Mouse (Mus musculus) kidney, postnatal 0 days (tissue): ENCODE data around the gene Rb1. TPM values are rescaled to one million over a fixed set of nuclear protein-coding genes. Genes with fewer than 3 reads are reported as not detected.

ENCODE experiments used
- ATAC-seq: fragments of 200-750 bp; cut with Nextera tagmentation; replicated peaks from 2 replicates; pipeline ENCODE4 v1.8.0; 2017; ENCODE audit warnings: low read depth, moderate number of reproducible peaks, moderate TSS enrichment, moderate library complexity; ENCODE audit not compliant: low FRiP score
- DNase-seq: peaks from one replicate; pipeline ENCODE4 v3.0.0-alpha.2; 2016; ENCODE audit warnings: low spot score
- H3K27ac ChIP-seq: fragments of 300-500 bp; sonication (generic); 2 replicates; pipeline ENCODE4 v1.5.1; 2014; ENCODE audit warnings: mild to moderate bottlenecking
- H3K27me3 ChIP-seq: fragments of 300-500 bp; sonication (generic); 2 replicates; pipeline ENCODE4 v1.6.1; 2014; ENCODE audit warnings: low read length, mixed read lengths; ENCODE audit not compliant: insufficient read depth
- H3K36me3 ChIP-seq: fragments of 300-500 bp; sonication (generic); 2 replicates; pipeline ENCODE4 v1.6.1; 2014; ENCODE audit warnings: low read length, mixed read lengths; ENCODE audit not compliant: insufficient read depth
- H3K4me1 ChIP-seq: fragments of 300-500 bp; sonication (generic); replicated peaks from 2 replicates; pipeline ENCODE4 v1.6.1; 2014; ENCODE audit warnings: antibody characterized with exemption, low read length, mixed read lengths; ENCODE audit not compliant: insufficient read depth
- H3K4me2 ChIP-seq: fragments of 300-500 bp; sonication (generic); 2 replicates; pipeline ENCODE4 v1.6.1; 2014; ENCODE audit warnings: mild to moderate bottlenecking, low read length, moderate library complexity, mixed read lengths
- H3K4me3 ChIP-seq: fragments of 300-500 bp; sonication (generic); replicated peaks from 2 replicates; pipeline ENCODE4 v1.5.1; 2014; ENCODE audit warnings: low read depth, low read length
- H3K9ac ChIP-seq: fragments of 300-500 bp; sonication (generic); 2 replicates; pipeline ENCODE4 v1.6.1; 2014; ENCODE audit warnings: low read depth, low read length
- H3K9me3 ChIP-seq: fragments of 300-500 bp; sonication (generic); replicated peaks from 2 replicates; pipeline ENCODE4 v1.6.1; 2016; ENCODE audit warnings: low read length, inconsistent platforms, mixed read lengths
- CTCF ChIP-seq: IDR thresholded peaks from 2 replicates; pipeline ENCODE4 v1.5.1; 2016; ENCODE audit warnings: antibody characterized with exemption, low read depth, mild to moderate bottlenecking, moderate library complexity
- WGBS: fragments of 180-500 bp; shearing (Covaris S2); extraction: QIAGEN DNeasy Blood & Tissue Kit; methylation state at CpG from one replicate; pipeline ENCODE4 v1.1.7; 2014; 5-methylcytosine and 5-hydroxymethylcytosine counted together
- polyA plus RNA-seq: library from polyadenylated mRNA; unstranded; fragments of >200 nt; fragmentation: Nextera tagmentation; extraction: Ambion mirVana; gene quantifications from 2 replicates; pipeline ENCODE4 v1.2.1, GENCODE M21; 2015

The Rb1 gene
- polyA plus RNA-seq, 1 experiment from 2014 or later = 26.6 TPM

DNA sequence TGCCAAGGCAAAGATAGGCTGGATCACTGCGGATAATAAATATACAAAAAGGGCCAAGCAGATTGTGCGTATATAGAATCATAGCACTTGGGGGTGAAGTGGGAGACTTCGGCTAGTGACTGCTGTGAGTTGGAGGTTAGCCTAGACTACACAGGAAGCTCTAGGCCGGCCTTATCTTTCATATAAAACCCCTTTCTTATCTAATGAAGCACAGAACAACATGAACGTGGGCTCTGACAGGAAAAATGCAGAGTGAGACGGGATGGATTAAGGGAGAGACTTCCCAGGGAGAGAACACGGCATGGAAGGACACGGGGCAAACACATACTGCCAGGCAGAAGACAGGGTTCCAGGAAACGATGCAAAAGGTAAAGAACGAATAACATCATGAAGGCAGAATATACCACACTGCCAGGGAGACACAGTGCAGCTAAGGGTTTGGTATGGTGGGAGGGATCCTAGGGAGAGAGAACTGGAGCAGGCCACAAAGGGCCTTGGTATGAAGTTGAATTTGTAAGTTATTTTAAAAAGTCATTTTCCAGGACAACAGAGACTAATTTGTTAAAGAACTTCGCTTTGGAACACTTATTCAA lies 44.6 kb upstream of the Rb1 start:
- peak overlapping the region; percentile 54; the same call in 1 of the 2 replicates for H3K27ac ChIP-seq
- DNase-seq (no peak), ATAC-seq (no peak)
- no peaks in the 10 kb centered on the region for H3K27me3 ChIP-seq
- H3K4me1 ChIP-seq = peaks cover 19% of the 10 kb centered on the region
- WGBS = 74% methylated on average over 11 of the region's 11 CpGs
- no peak for TF ChIP-seq CTCF
- no peak overlapping the region for H3K4me3 ChIP-seq
- peaks cover 41% of the 10 kb centered on the region for H3K36me3 ChIP-seq
- H3K9me3 ChIP-seq = no peaks in the 10 kb centered on the region
- no peak overlapping the region for H3K4me2 ChIP-seq
- H3K9ac ChIP-seq = no peak overlapping the region

DNA sequence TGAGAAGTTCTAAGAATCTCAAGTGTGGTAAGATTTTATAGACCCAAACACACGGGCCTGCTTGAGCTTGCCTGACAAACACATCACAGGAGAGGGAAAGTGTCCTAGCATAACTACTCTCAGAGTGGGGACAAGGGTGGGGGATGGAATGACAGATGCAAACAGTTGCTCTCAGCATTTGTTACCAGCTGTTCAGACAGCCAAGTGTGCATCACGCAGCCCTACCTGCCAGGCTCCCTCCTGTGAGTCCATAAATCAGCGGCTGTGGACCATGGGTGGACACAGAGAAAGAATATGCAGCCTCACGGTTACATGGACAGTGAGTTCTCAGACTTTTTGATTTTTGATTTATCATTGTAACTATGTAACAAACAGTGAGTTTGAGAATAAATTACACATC lies 44.0 kb upstream of the Rb1 start:
- Histone ChIP-seq H3K4me1 (peaks cover 16% of the 10 kb centered on the region), H3K27me3 (no peaks in the 10 kb centered on the region), H3K4me2 (no peak overlapping the region), H3K4me3 (no peak overlapping the region), H3K36me3 (peaks cover 44% of the 10 kb centered on the region), H3K9ac (no peak overlapping the region), H3K9me3 (no peaks in the 10 kb centered on the region), H3K27ac (peak overlapping the region; percentile 54; the same call in 1 of the 2 replicates)
- DNase-seq = no peak
- no peak for ATAC-seq
- no peak for TF ChIP-seq CTCF
- whole genome bisulfite sequencing = 63% methylated on average over 4 of the region's 4 CpGs

GRCm38 (mm10) chr14:73368966-73369365 lies 43.3 kb upstream of the Rb1 start:
- 85% methylated on average over 13 of the region's 13 CpGs for WGBS
- no peak overlapping the region for H3K4me3 ChIP-seq
- no peak overlapping the region for H3K9ac ChIP-seq
- no peak overlapping the region for H3K4me2 ChIP-seq
- no peak for DNase-seq
- H3K4me1 ChIP-seq = peaks cover 10% of the 10 kb centered on the region
- no peak for TF ChIP-seq CTCF
- peaks cover 50% of the 10 kb centered on the region for H3K36me3 ChIP-seq
- no peaks in the 10 kb centered on the region for H3K9me3 ChIP-seq
- no peak overlapping the region for H3K27ac ChIP-seq
- ATAC-seq = no peak
- H3K27me3 ChIP-seq = no peaks in the 10 kb centered on the region

GRCm38 (mm10) chr14:73368221-73368620 lies 42.6 kb upstream of the Rb1 start:
- no peak for TF ChIP-seq CTCF
- Histone ChIP-seq H3K4me1 (peaks cover 5% of the 10 kb centered on the region), H3K4me3 (no peak overlapping the region), H3K9ac (no peak overlapping the region), H3K27me3 (no peaks in the 10 kb centered on the region), H3K27ac (no peak overlapping the region), H3K4me2 (no peak overlapping the region), H3K9me3 (no peaks in the 10 kb centered on the region), H3K36me3 (peaks cover 57% of the 10 kb centered on the region)
- ATAC-seq (no peak), DNase-seq (no peak)
- 91% methylated on average over 13 of the region's 13 CpGs for WGBS

DNA sequence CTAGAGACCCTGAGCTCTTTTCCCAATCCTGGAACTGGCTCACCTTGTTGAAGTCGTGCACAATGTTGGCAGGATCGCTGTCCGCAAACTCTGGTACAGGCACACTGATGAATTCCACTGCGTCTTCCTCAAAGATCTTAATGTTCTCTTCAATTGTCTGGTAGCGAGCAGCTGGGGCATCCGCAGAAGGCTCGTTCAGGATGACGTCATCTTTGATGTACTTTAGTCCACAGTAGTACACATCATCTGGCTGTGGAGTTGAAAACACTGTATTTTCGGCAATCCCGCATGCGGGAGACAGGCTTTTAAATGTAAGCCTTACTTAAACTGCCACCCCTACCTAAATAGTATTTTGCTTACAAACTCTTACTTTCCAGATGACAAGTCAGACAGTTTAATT lies 40.7 kb upstream of the Rb1 start:
- H3K36me3 ChIP-seq = peaks cover 65% of the 10 kb centered on the region
- ATAC-seq (no peak), DNase-seq (no peak)
- no peak overlapping the region for H3K27ac ChIP-seq
- TF ChIP-seq CTCF = no peak
- H3K9ac ChIP-seq = no peak overlapping the region
- 87% methylated on average over 11 of the region's 11 CpGs for WGBS
- H3K4me2 ChIP-seq = no peak overlapping the region
- H3K4me1 ChIP-seq = no peaks in the 10 kb centered on the region
- no peaks in the 10 kb centered on the region for H3K27me3 ChIP-seq
- H3K9me3 ChIP-seq = no peaks in the 10 kb centered on the region
- H3K4me3 ChIP-seq = no peak overlapping the region

- no peak for TF ChIP-seq CTCF
- H3K9me3 ChIP-seq = no peaks in the 10 kb centered on the region
- H3K4me3 ChIP-seq = no peak overlapping the region
- no peak overlapping the region for H3K4me2 ChIP-seq
- H3K4me1 ChIP-seq = no peaks in the 10 kb centered on the region
- no peak overlapping the region for H3K9ac ChIP-seq
- peaks cover 88% of the 10 kb centered on the region for H3K36me3 ChIP-seq
- no peak overlapping the region for H3K27ac ChIP-seq
- 96% methylated on average over 11 of the region's 11 CpGs for WGBS
- DNase-seq (no peak), ATAC-seq (no peak)
- no peaks in the 10 kb centered on the region for H3K27me3 ChIP-seq
Observed at GRCm38 (mm10) chr14:73363782-73364181, 38.2 kb upstream of the Rb1 start.

DNA sequence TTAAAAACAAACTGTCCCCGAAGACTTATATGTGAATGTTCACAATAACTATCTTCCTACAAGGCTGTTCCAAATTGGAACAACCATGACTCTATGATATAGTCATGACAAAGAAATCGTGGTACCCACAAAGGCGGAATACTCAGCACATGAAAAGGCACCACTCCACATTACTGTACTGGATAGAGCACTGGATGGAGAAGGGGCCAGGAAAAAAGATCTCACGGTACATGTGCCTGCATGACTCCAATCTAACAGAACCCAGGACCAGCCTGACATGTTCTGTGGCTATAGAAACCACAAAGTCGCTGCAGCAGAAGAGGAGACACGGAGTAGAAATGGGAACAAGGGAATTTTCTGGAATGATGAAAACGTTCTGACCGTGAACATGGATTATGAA lies 29.1 kb upstream of the Rb1 start:
- H3K9me3 ChIP-seq = no peaks in the 10 kb centered on the region
- H3K9ac ChIP-seq = no peak overlapping the region
- H3K4me1 ChIP-seq = no peaks in the 10 kb centered on the region
- no peak overlapping the region for H3K4me2 ChIP-seq
- WGBS = 93% methylated on average over 8 of the region's 8 CpGs
- TF ChIP-seq CTCF = no peak
- ATAC-seq = no peak
- peaks cover 42% of the 10 kb centered on the region for H3K36me3 ChIP-seq
- no peaks in the 10 kb centered on the region for H3K27me3 ChIP-seq
- no peak for DNase-seq
- no peak overlapping the region for H3K4me3 ChIP-seq
- H3K27ac ChIP-seq = no peak overlapping the region
